Mouse (Mus musculus): Measurements from ENCODE around the gene Slc29a4. TPM values are rescaled to one million over a fixed set of nuclear protein-coding genes. Genes with fewer than 3 reads are reported as not detected.
A peak's percentile ranks its signal among the peaks of the same experiment; 100 is the strongest.

The Slc29a4 gene
- polyA plus RNA-seq, 2 experiments: 5.8 to 8.0 TPM

GRCm38 (mm10) chr5:142673082-142673481, 19.2 kb upstream of the Slc29a4 start:
- no peaks in the 10 kb centered on the region for H3K27me3 ChIP-seq (ENCODE audit: control insufficient read depth, insufficient read depth, low read length)
- 21% methylated on average over 5 of the region's 5 CpGs for WGBS
- no peak overlapping the region for H3K4me2 ChIP-seq (replicated peaks; ENCODE audit: low read depth, low read length, severe bottlenecking)
- peaks cover 27% of the 10 kb centered on the region for H3K36me3 ChIP-seq (ENCODE audit: control insufficient read depth, insufficient read depth, low read length)
- H3K9me3 ChIP-seq (ENCODE audit: control insufficient read depth, low read length): no peaks in the 10 kb centered on the region
- ATAC-seq (ENCODE audit: low FRiP score, low read depth) (no peak), DNase-seq (ENCODE audit: low spot score) (peak; percentile 14)
- no peak for TF ChIP-seq POLR2A (IDR thresholded peaks at IDR 0.05; ENCODE audit: borderline replicate concordance, extremely low read depth, insufficient read depth, insufficient read length)
- H3K4me1 ChIP-seq (ENCODE audit: control insufficient read depth, insufficient read depth, low read length): no peaks in the 10 kb centered on the region
- H3K27ac ChIP-seq (replicated peaks; ENCODE audit: low read depth, low read length): no peak overlapping the region
- no peak overlapping the region for H3K4me3 ChIP-seq (replicated peaks; ENCODE audit: low read length)
- no peak overlapping the region for H3K9ac ChIP-seq (ENCODE audit: low read depth, low read length, severe bottlenecking)

GRCm38 (mm10) chr5:142678141-142678571, 14.2 kb upstream of the Slc29a4 start:
- ATAC-seq (ENCODE audit: low FRiP score, low read depth) (no peak), DNase-seq (ENCODE audit: low spot score) (no peak)
- Histone ChIP-seq H3K27me3 (ENCODE audit: control insufficient read depth, insufficient read depth, low read length) (no peaks in the 10 kb centered on the region), H3K4me2 (replicated peaks; ENCODE audit: low read depth, low read length, severe bottlenecking) (no peak overlapping the region), H3K36me3 (ENCODE audit: control insufficient read depth, insufficient read depth, low read length) (no peaks in the 10 kb centered on the region), H3K27ac (replicated peaks; ENCODE audit: low read depth, low read length) (no peak overlapping the region), H3K9ac (ENCODE audit: low read depth, low read length, severe bottlenecking) (no peak overlapping the region), H3K9me3 (ENCODE audit: control insufficient read depth, low read length) (no peaks in the 10 kb centered on the region), H3K4me3 (replicated peaks; ENCODE audit: low read length) (no peak overlapping the region), H3K4me1 (ENCODE audit: control insufficient read depth, insufficient read depth, low read length) (no peaks in the 10 kb centered on the region)
- 63% methylated on average over 7 of the region's 7 CpGs for WGBS
- no peak for TF ChIP-seq POLR2A (IDR thresholded peaks at IDR 0.05; ENCODE audit: borderline replicate concordance, extremely low read depth, insufficient read depth, insufficient read length)

- Histone ChIP-seq H3K4me3 (replicated peaks; ENCODE audit: low read length) (no peak overlapping the region), H3K9ac (ENCODE audit: low read depth, low read length, severe bottlenecking) (no peak overlapping the region), H3K36me3 (ENCODE audit: control insufficient read depth, insufficient read depth, low read length) (no peaks in the 10 kb centered on the region), H3K27ac (replicated peaks; ENCODE audit: low read depth, low read length) (no peak overlapping the region), H3K27me3 (ENCODE audit: control insufficient read depth, insufficient read depth, low read length) (no peaks in the 10 kb centered on the region), H3K4me1 (ENCODE audit: control insufficient read depth, insufficient read depth, low read length) (no peaks in the 10 kb centered on the region), H3K4me2 (replicated peaks; ENCODE audit: low read depth, low read length, severe bottlenecking) (no peak overlapping the region), H3K9me3 (ENCODE audit: control insufficient read depth, low read length) (no peaks in the 10 kb centered on the region)
- ATAC-seq (ENCODE audit: low FRiP score, low read depth) (no peak), DNase-seq (ENCODE audit: low spot score) (no peak)
- TF ChIP-seq POLR2A (IDR thresholded peaks at IDR 0.05; ENCODE audit: borderline replicate concordance, extremely low read depth, insufficient read depth, insufficient read length): no peak
- 79% methylated on average over 1 of the region's 1 CpGs for WGBS
Observed at GRCm38 (mm10) chr5:142679065-142679464, 13.2 kb upstream of the Slc29a4 start.

- Histone ChIP-seq H3K4me2 (replicated peaks; ENCODE audit: low read depth, low read length, severe bottlenecking) (no peak overlapping the region), H3K4me1 (ENCODE audit: control insufficient read depth, insufficient read depth, low read length) (no peaks in the 10 kb centered on the region), H3K36me3 (ENCODE audit: control insufficient read depth, insufficient read depth, low read length) (no peaks in the 10 kb centered on the region), H3K9ac (ENCODE audit: low read depth, low read length, severe bottlenecking) (no peak overlapping the region), H3K27ac (replicated peaks; ENCODE audit: low read depth, low read length) (no peak overlapping the region), H3K27me3 (ENCODE audit: control insufficient read depth, insufficient read depth, low read length) (no peaks in the 10 kb centered on the region), H3K4me3 (replicated peaks; ENCODE audit: low read length) (no peak overlapping the region), H3K9me3 (ENCODE audit: control insufficient read depth, low read length) (no peaks in the 10 kb centered on the region)
- 72% methylated on average over 3 of the region's 3 CpGs for WGBS
- TF ChIP-seq POLR2A (IDR thresholded peaks at IDR 0.05; ENCODE audit: borderline replicate concordance, extremely low read depth, insufficient read depth, insufficient read length): no peak
- ATAC-seq (ENCODE audit: low FRiP score, low read depth) (no peak), DNase-seq (ENCODE audit: low spot score) (no peak)
Observed at GRCm38 (mm10) chr5:142681911-142682310, 10.4 kb upstream of the Slc29a4 start.

- Histone ChIP-seq H3K9me3 (ENCODE audit: control insufficient read depth, low read length) (no peaks in the 10 kb centered on the region), H3K4me3 (replicated peaks; ENCODE audit: low read length) (no peak overlapping the region), H3K9ac (ENCODE audit: low read depth, low read length, severe bottlenecking) (no peak overlapping the region), H3K4me2 (replicated peaks; ENCODE audit: low read depth, low read length, severe bottlenecking) (no peak overlapping the region), H3K36me3 (ENCODE audit: control insufficient read depth, insufficient read depth, low read length) (no peaks in the 10 kb centered on the region), H3K27me3 (ENCODE audit: control insufficient read depth, insufficient read depth, low read length) (no peaks in the 10 kb centered on the region), H3K27ac (replicated peaks; ENCODE audit: low read depth, low read length) (no peak overlapping the region), H3K4me1 (ENCODE audit: control insufficient read depth, insufficient read depth, low read length) (no peaks in the 10 kb centered on the region)
- DNase-seq (ENCODE audit: low spot score) (no peak), ATAC-seq (ENCODE audit: low FRiP score, low read depth) (no peak)
- TF ChIP-seq POLR2A (IDR thresholded peaks at IDR 0.05; ENCODE audit: borderline replicate concordance, extremely low read depth, insufficient read depth, insufficient read length): no peak
- WGBS: 91% methylated on average over 5 of the region's 5 CpGs
Observed at GRCm38 (mm10) chr5:142682529-142682928, 9.8 kb upstream of the Slc29a4 start.

GRCm38 (mm10) chr5:142688866-142689265, 3.4 kb upstream of the Slc29a4 start:
- no peaks in the 10 kb centered on the region for H3K27me3 ChIP-seq (ENCODE audit: control insufficient read depth, insufficient read depth, low read length)
- no peaks in the 10 kb centered on the region for H3K4me1 ChIP-seq (ENCODE audit: control insufficient read depth, insufficient read depth, low read length)
- no peak overlapping the region for H3K27ac ChIP-seq (replicated peaks; ENCODE audit: low read depth, low read length)
- no peaks in the 10 kb centered on the region for H3K36me3 ChIP-seq (ENCODE audit: control insufficient read depth, insufficient read depth, low read length)
- no peak for TF ChIP-seq POLR2A (IDR thresholded peaks at IDR 0.05; ENCODE audit: borderline replicate concordance, extremely low read depth, insufficient read depth, insufficient read length)
- no peaks in the 10 kb centered on the region for H3K9me3 ChIP-seq (ENCODE audit: control insufficient read depth, low read length)
- WGBS: 47% methylated on average over 6 of the region's 6 CpGs
- no peak overlapping the region for H3K4me2 ChIP-seq (replicated peaks; ENCODE audit: low read depth, low read length, severe bottlenecking)
- no peak overlapping the region for H3K4me3 ChIP-seq (replicated peaks; ENCODE audit: low read length)
- DNase-seq (ENCODE audit: low spot score): no peak
- ATAC-seq (ENCODE audit: low FRiP score, low read depth): no peak
- no peak overlapping the region for H3K9ac ChIP-seq (ENCODE audit: low read depth, low read length, severe bottlenecking)

All from limb, embryonic 14.5 days (tissue).